Mouse (Mus musculus) CD4-positive helper T cell, adult 2 months (primary cell): ENCODE measurements around the gene Mettl7a2.
A peak's percentile ranks its signal among the peaks of the same experiment; 100 is the strongest.

Source experiments
- DNase-seq: peaks from one replicate; pipeline ENCODE4 v3.0.0-alpha.2; 2012; ENCODE audit warnings: low read depth, missing footprints, low spot score

The Mettl7a2 gene

DNA sequence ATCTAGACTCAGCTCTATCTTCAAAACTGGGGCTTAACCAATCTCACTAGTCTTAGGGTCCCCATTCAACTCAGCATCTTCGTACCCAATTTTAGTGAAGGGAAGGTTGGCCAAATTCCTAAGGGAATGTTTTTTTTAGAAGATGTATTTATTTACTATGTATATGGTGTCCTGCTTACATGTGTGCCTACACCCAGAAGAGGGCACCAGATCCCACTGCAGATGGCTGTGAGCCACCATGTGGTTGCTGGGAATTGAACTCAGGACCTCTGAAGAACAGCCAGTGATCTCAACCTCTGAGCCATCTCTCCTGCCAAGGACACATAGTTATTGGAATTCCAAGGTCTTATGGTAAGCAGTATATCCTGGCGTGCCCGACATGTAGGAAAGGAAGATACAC is 42.6 kb downstream of the Mettl7a2 start:
- no peak for DNase-seq

GRCm38 (mm10) chr15:100400592-100401250 is 47.7 kb downstream of the Mettl7a2 start:
- no peak for DNase-seq

DNA sequence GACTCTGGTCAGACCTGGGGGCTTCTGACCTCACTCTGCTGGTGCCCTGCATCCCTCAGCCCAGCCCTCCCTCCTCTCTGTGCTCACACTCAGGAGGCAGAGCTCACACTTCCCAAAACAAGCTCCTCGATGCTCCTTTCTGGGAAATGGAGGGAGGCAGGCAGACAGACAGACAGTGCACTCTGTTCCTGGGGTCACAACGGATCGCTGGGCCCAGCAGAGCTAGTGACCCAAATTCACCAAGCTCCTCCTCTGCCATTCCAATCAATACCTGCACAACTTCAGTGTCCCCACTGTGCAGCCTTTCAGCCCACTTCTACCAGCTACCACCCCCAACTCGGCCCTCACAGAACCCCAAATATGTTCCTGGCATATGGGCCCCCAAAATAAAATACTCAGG is 48.8 kb downstream of the Mettl7a2 start:
- DNase-seq, result no peak

GRCm38 (mm10) chr15:100402347-100402746 is 49.3 kb downstream of the Mettl7a2 start:
- no peak for DNase-seq

DNA sequence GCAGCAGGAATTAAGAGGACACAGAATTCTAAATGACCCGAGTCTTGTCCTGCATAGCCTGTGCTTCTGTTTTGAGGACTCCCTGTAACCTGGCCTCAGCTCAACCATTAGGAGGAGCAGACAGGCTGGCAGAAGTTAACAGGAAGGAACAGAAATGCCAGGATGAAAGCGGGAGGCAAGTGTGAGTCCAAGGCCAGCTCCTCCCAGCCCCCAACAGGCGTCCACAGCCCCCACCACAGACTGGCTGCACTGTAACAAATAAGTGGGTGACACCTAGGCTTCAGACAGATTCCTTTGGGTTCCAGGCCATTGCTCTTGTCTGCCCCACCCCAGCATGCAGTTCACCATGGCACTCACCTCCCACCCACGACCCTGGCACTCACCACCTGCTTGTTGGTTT is 49.8 kb downstream of the Mettl7a2 start:
- DNase-seq, result no peak

GRCm38 (mm10) chr15:100403318-100404000 is 50.5 kb downstream of the Mettl7a2 start:
- DNase-seq, result no peak

- DNase-seq, result no peak
These were observed 53.1 kb downstream of the Mettl7a2 start for GRCm38 (mm10) chr15:100406088-100406487.

- peak; percentile 52 for DNase-seq
These were observed 58.1 kb downstream of the Mettl7a2 start for GRCm38 (mm10) chr15:100410918-100411672.
